Mouse (Mus musculus): ENCODE data around the gene Gm8871. TPM values are rescaled to one million over a fixed set of nuclear protein-coding genes. Genes with fewer than 3 reads are reported as not detected.
"Not testable (repeated sequence)": the region's sequence is repeated elsewhere in the genome, so short reads cannot be mapped to it uniquely, and the experiment has no call there.

Gm8871 gene
- not detected in 2 replicates for polyA plus RNA-seq (2015; fragmentation: Nextera tagmentation; extraction: Ambion mirVana)

DNA sequence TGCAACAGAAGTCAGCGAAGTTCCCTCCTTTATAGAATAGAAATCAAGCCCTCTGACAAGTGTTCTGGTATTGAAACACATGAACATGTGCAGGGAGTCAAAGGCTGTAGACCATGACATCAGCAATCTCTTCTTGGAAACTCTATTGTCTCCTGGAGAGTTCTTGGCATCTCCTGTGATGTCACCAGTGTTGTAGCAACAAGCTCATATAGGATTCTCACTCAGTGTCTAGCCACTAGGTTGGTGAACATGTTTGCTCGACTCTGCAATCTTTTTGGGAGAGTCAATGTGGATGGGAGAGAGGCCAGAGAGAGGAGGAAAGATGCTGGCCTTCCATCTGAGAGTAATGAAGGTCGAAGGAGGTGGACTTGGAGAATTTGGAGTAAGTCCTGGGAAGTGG is at the start of gene Gm8871, which contains the start of gene Gm8857:
Gm8871 (plus strand) TSS at position 301 of the 400 bp plus-strand sequence.
Gm8857 (plus strand) TSS at position 303 of the 400 bp plus-strand sequence.
- 55% methylated on average over 1 of the region's 3 CpGs for WGBS

DNA sequence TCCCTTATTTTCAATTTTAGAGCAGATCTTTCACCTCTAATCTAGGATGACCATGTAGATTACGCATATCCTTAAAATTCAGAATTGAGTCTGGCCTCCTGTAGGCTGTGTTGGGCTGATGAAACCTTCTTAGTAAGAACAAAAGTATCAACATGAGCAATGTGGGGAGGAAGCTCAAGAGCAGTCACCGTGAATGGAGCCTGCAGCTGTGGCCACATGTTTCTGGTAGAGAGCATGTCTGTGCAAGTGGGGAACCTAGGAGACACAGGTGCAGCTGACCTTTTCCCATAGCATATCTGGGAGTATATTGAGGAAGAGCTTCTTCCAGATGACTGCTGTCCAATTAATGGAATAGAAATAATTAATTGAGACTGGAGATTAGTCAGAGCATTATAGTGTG is 5.9 kb downstream of the Gm8871 start:
- H3K9ac ChIP-seq (replicated peaks; ENCODE audit: low read depth); DNase-seq (ENCODE audit: low spot score); H3K4me1 ChIP-seq (ENCODE audit: insufficient read depth, low read depth, low read length); H3K36me3 ChIP-seq (ENCODE audit: insufficient read depth, low read length); H3K4me2 ChIP-seq (replicated peaks; ENCODE audit: low read depth, low read length); H3K27me3 ChIP-seq (replicated peaks; ENCODE audit: insufficient read depth, low read length); H3K27ac ChIP-seq (ENCODE audit: low read length); ATAC-seq; H3K9me3 ChIP-seq (ENCODE audit: low read length); H3K4me3 ChIP-seq (ENCODE audit: low read depth, low read length): not testable (repeated sequence)
- WGBS: 73% methylated on average over 2 of the region's 2 CpGs

More for the DNA sequence above, at the start of gene Gm8871, which contains the start of gene Gm8857:
- not testable (repeated sequence) for H3K4me3 ChIP-seq (ENCODE audit: low read depth, low read length); H3K4me2 ChIP-seq (replicated peaks; ENCODE audit: low read depth, low read length); DNase-seq (ENCODE audit: low spot score); H3K9me3 ChIP-seq (ENCODE audit: low read length); H3K9ac ChIP-seq (replicated peaks; ENCODE audit: low read depth); H3K4me1 ChIP-seq (ENCODE audit: insufficient read depth, low read depth, low read length); H3K27me3 ChIP-seq (replicated peaks; ENCODE audit: insufficient read depth, low read length); H3K27ac ChIP-seq (ENCODE audit: low read length); ATAC-seq; H3K36me3 ChIP-seq (ENCODE audit: insufficient read depth, low read length)

- H3K9ac ChIP-seq (replicated peaks; ENCODE audit: low read depth); H3K4me3 ChIP-seq (ENCODE audit: low read depth, low read length); ATAC-seq; H3K27ac ChIP-seq (ENCODE audit: low read length); H3K4me2 ChIP-seq (replicated peaks; ENCODE audit: low read depth, low read length); DNase-seq (ENCODE audit: low spot score); H3K36me3 ChIP-seq (ENCODE audit: insufficient read depth, low read length); H3K4me1 ChIP-seq (ENCODE audit: insufficient read depth, low read depth, low read length); H3K9me3 ChIP-seq (ENCODE audit: low read length); H3K27me3 ChIP-seq (replicated peaks; ENCODE audit: insufficient read depth, low read length): not testable (repeated sequence)
- WGBS: 80% methylated on average over 4 of the region's 8 CpGs
These were observed 10.5 kb downstream of the Gm8871 start for GRCm38 (mm10) chr5:10958057-10958456.

Other genes with a start within 250 kb of the Gm8871 start
- gene Gm8857, start within 50 bp of the Gm8871 start, polyA plus RNA-seq (2015; fragmentation: Nextera tagmentation; extraction: Ambion mirVana): not detected in 2 replicates
- gene Gm8879, start 179.8 kb downstream of the Gm8871 start, polyA plus RNA-seq (2015; fragmentation: Nextera tagmentation; extraction: Ambion mirVana): not detected in 2 replicates
- gene Gm5861, start 235.3 kb downstream of the Gm8871 start, polyA plus RNA-seq (2015; fragmentation: Nextera tagmentation; extraction: Ambion mirVana): not detected in 2 replicates